Mouse (Mus musculus) neural tube, embryonic 11.5 days (tissue): Measurements from ENCODE around the gene Wars2. TPM values are rescaled to one million over a fixed set of nuclear protein-coding genes. Genes with fewer than 3 reads are reported as not detected.
A peak's percentile ranks its signal among the peaks of the same experiment; 100 is the strongest.

Experiments used
- ATAC-seq: fragments of 200-750 bp; cut with Nextera tagmentation; 2 replicates; pipeline ENCODE4 v1.8.0; 2017; ENCODE audit warnings: moderate number of reproducible peaks, mild to moderate bottlenecking, moderate TSS enrichment, moderate library complexity; ENCODE audit not compliant: insufficient read depth, low FRiP score, low TSS enrichment
- DNase-seq: peaks from one replicate; pipeline ENCODE4 v3.0.0-alpha.2; 2015; ENCODE audit warnings: low spot score
- H3K27ac ChIP-seq: fragments of 300-500 bp; sonication (generic); 2 replicates; pipeline ENCODE4 v1.5.1; 2014; ENCODE audit warnings: low read depth, mild to moderate bottlenecking, low read length
- H3K27me3 ChIP-seq: fragments of 300-500 bp; sonication (generic); 2 replicates; pipeline ENCODE4 v1.6.1; 2014; ENCODE audit warnings: mild to moderate bottlenecking, low read length, mixed read lengths; ENCODE audit not compliant: control insufficient read depth, insufficient read depth
- H3K36me3 ChIP-seq: fragments of 300-500 bp; sonication (generic); 2 replicates; pipeline ENCODE4 v1.6.1; 2014; ENCODE audit warnings: mild to moderate bottlenecking, low read length, moderate library complexity, mixed read lengths; ENCODE audit not compliant: control insufficient read depth, insufficient read depth
- H3K4me1 ChIP-seq: fragments of 300-500 bp; sonication (generic); 2 replicates; pipeline ENCODE4 v1.6.1; 2014; ENCODE audit warnings: low read length, mixed read lengths; ENCODE audit not compliant: control insufficient read depth, insufficient read depth
- H3K4me2 ChIP-seq: fragments of 300-500 bp; sonication (generic); 2 replicates; pipeline ENCODE4 v1.6.1; 2014; ENCODE audit warnings: low read depth, mild to moderate bottlenecking, moderate library complexity
- H3K4me3 ChIP-seq: fragments of 300-500 bp; sonication (generic); 2 replicates; pipeline ENCODE4 v1.5.1; 2014; ENCODE audit warnings: low read depth, low read length
- H3K9ac ChIP-seq: fragments of 300-500 bp; sonication (generic); 2 replicates; pipeline ENCODE4 v1.6.1; 2014; ENCODE audit warnings: mild to moderate bottlenecking, low read length
- H3K9me3 ChIP-seq: fragments of 300-500 bp; sonication (generic); 2 replicates; pipeline ENCODE4 v1.6.1; 2016; ENCODE audit warnings: low read length; ENCODE audit not compliant: control insufficient read depth
- WGBS: fragments of 180-500 bp; shearing (Covaris S2); extraction: QIAGEN DNeasy Blood & Tissue Kit; methylation state at CpG from one replicate; pipeline ENCODE4 v1.1.7; 2014; 5-methylcytosine and 5-hydroxymethylcytosine counted together
- polyA plus RNA-seq: library from polyadenylated mRNA; unstranded; fragments of >200 nt; fragmentation: Nextera tagmentation; extraction: Ambion mirVana; gene quantifications from 2 replicates; pipeline ENCODE4 v1.2.1, GENCODE M21; 2014

The Wars2 gene
- polyA plus RNA-seq, 1 experiment from 2014 or later = 5.3 TPM

DNA sequence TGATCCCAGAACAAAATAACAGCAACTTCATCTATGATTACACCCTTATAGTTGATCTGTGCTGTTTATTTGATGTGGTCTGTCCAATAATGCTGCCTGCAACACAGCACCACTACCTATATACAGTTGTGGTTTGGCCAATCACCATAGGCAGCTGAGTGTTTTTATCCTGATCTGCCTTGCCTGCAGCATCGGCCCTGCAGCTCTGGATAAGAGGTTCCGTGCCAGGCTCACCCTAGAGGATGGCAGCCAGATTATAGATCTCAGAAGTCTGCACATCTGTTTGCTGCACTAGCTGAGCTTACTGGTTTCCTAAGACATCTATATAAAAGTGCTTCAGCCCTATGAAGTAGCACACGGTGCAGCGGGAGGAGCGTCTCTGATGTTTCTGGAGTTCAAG, 32.3 kb downstream of the Wars2 start:
- H3K9ac ChIP-seq = no peak overlapping the region; the same call in 1 of the 2 replicates
- H3K9me3 ChIP-seq = no peaks in the 10 kb centered on the region
- H3K27ac ChIP-seq = no peak overlapping the region
- DNase-seq (no peak), ATAC-seq (no peak)
- WGBS = 83% methylated on average over 5 of the region's 5 CpGs
- H3K36me3 ChIP-seq = no peaks in the 10 kb centered on the region
- no peak overlapping the region for H3K4me2 ChIP-seq
- H3K27me3 ChIP-seq = no peaks in the 10 kb centered on the region
- H3K4me1 ChIP-seq = no peaks in the 10 kb centered on the region
- H3K4me3 ChIP-seq = no peak overlapping the region

DNA sequence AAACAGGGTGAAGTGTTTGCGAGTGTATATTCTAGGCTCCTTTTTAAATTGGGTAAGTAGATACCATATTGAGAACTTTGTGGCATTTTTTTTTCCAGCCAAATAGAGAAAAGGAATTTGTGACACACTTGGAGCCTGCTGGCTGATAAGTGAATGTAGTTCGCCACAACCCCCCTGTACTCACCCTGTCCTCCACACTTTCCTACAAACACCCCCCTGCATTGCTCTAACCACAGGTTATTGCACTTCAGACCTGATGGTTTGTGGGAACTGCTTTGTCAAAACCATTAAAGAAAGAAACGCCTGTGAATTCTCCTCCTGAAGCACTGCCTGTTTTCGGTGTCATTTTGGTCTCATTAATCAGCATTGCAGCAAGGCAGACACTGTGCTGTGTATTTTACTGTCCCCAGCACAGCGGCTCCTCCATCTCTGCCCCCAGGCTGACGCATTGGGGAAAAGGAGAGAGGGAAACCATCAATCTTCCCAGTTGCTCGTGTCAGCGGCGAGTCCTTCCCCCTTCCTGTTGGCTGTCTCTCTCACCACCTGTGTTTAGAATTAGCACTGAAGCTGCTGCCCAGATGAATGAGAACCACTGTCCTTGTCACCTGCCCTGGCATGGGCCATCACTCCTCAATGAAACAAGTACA, 33.9 kb downstream of the Wars2 start:
- no peak overlapping the region for H3K9ac ChIP-seq
- DNase-seq = peak; percentile 52
- ATAC-seq = 0 out of 2 replicates have a peak, but pooled peaks have one; percentile 45

GRCm38 (mm10) chr3:99183355-99184016, 42.6 kb downstream of the Wars2 start:
- 74% methylated on average over 17 of the region's 17 CpGs for WGBS
- Histone ChIP-seq H3K9me3 (no peaks in the 10 kb centered on the region), H3K4me1 (no peaks in the 10 kb centered on the region), H3K4me3 (no peak overlapping the region), H3K4me2 (no peak overlapping the region), H3K36me3 (no peaks in the 10 kb centered on the region), H3K27me3 (no peaks in the 10 kb centered on the region), H3K27ac (no peak overlapping the region), H3K9ac (no peak overlapping the region)
- no peak for ATAC-seq
- DNase-seq = no peak

More for the DNA sequence above, 33.9 kb downstream of the Wars2 start:
- Histone ChIP-seq H3K4me2 (no peak overlapping the region), H3K36me3 (no peaks in the 10 kb centered on the region), H3K9me3 (no peaks in the 10 kb centered on the region), H3K27ac (no peak overlapping the region), H3K27me3 (no peaks in the 10 kb centered on the region), H3K4me3 (no peak overlapping the region), H3K4me1 (no peaks in the 10 kb centered on the region)
- WGBS = 28% methylated on average over 9 of the region's 9 CpGs

DNA sequence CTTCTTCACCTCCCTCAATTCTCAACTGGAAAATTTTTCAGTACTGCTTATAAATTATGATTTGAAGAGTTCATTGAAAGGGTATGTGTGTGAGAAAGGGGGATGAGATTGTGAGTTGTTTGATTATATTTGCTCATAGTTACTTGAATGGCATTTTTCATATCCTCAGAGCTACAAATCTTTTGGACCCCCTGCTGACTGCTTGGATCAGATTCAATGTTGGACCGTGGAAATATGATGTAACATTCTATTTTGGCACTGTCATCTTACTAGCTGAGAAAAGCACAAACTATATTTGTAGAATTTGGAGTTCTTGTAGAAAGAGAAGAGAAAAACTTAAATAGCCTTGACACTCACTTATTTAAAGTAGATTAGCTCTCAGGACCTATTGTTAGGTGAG, 43.5 kb downstream of the Wars2 start:
- ATAC-seq (no peak), DNase-seq (no peak)
- no peaks in the 10 kb centered on the region for H3K36me3 ChIP-seq
- no peak overlapping the region for H3K4me2 ChIP-seq
- 72% methylated on average over 1 of the region's 1 CpGs for WGBS
- no peak overlapping the region for H3K4me3 ChIP-seq
- no peaks in the 10 kb centered on the region for H3K27me3 ChIP-seq
- no peaks in the 10 kb centered on the region for H3K9me3 ChIP-seq
- no peaks in the 10 kb centered on the region for H3K4me1 ChIP-seq
- H3K27ac ChIP-seq = no peak overlapping the region
- no peak overlapping the region for H3K9ac ChIP-seq

DNA sequence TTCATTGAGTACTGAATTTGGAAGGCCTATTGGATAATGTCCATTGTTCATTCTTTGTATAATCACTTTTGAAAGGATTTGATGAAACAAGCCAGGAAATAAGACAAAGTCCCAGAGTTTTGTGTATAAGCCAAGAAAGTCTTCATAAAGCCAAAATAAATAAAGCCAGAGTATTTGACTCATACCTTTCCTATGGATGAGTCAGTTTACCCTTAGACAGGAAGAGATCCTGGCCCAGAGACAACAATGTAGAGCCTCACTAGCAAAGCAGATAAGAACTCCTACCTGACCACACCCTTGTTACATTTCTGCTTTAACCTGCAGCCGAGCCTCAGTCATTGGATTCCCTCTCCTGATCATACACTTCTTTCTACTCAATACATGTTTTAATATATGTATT, 47.2 kb downstream of the Wars2 start:
- no peak overlapping the region for H3K9ac ChIP-seq
- H3K4me3 ChIP-seq = no peak overlapping the region
- no peaks in the 10 kb centered on the region for H3K27me3 ChIP-seq
- no peak for DNase-seq
- H3K36me3 ChIP-seq = no peaks in the 10 kb centered on the region
- H3K4me2 ChIP-seq = no peak overlapping the region
- no peak for ATAC-seq
- no peaks in the 10 kb centered on the region for H3K9me3 ChIP-seq
- H3K4me1 ChIP-seq = no peaks in the 10 kb centered on the region
- 90% methylated on average over 1 of the region's 1 CpGs for WGBS
- H3K27ac ChIP-seq = no peak overlapping the region

- Histone ChIP-seq H3K9ac (no peak overlapping the region), H3K4me1 (no peaks in the 10 kb centered on the region), H3K36me3 (no peaks in the 10 kb centered on the region), H3K27me3 (no peaks in the 10 kb centered on the region), H3K4me2 (no peak overlapping the region), H3K27ac (no peak overlapping the region), H3K4me3 (no peak overlapping the region), H3K9me3 (no peaks in the 10 kb centered on the region)
- WGBS = 90% methylated on average over 4 of the region's 4 CpGs
- ATAC-seq (no peak), DNase-seq (no peak)
Measured at GRCm38 (mm10) chr3:99193576-99193975, 52.7 kb downstream of the Wars2 start.

DNA sequence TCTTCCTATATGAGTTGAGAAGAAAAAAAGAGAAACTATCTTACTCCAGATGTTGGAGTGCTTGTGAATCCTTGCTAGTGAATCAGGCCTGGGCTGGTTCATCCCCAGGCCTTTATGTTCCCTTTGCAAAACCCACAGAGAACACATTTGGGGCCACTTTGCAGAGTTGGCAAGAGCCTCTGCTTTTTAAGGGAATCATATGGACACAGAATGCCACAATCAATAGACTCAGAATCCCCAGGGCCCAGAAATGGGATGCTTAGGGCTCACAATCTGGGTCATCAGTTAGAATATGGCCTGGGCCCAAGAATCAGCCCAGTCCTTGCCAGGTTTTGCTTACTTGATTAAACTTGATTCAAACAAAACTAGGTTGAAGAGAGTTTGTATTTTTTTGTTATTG, 62.5 kb downstream of the Wars2 start:
- Histone ChIP-seq H3K27ac (no peak overlapping the region), H3K4me1 (no peaks in the 10 kb centered on the region), H3K4me3 (no peak overlapping the region), H3K36me3 (no peaks in the 10 kb centered on the region), H3K9ac (no peak overlapping the region), H3K27me3 (no peaks in the 10 kb centered on the region), H3K9me3 (no peaks in the 10 kb centered on the region), H3K4me2 (no peak overlapping the region)
- ATAC-seq (no peak), DNase-seq (no peak)

GRCm38 (mm10) chr3:99208416-99208815, 67.5 kb downstream of the Wars2 start:
- no peak for ATAC-seq
- WGBS = 65% methylated on average over 1 of the region's 1 CpGs
- Histone ChIP-seq H3K27ac (no peak overlapping the region), H3K4me3 (no peak overlapping the region), H3K9ac (no peak overlapping the region), H3K4me1 (no peaks in the 10 kb centered on the region), H3K9me3 (no peaks in the 10 kb centered on the region), H3K27me3 (no peaks in the 10 kb centered on the region), H3K36me3 (no peaks in the 10 kb centered on the region), H3K4me2 (no peak overlapping the region)
- DNase-seq = no peak

GRCm38 (mm10) chr3:99211105-99211698, 70.3 kb downstream of the Wars2 start:
- H3K4me2 ChIP-seq = no peak overlapping the region
- no peak overlapping the region for H3K27ac ChIP-seq
- H3K9me3 ChIP-seq = no peaks in the 10 kb centered on the region
- ATAC-seq = no peak
- no peaks in the 10 kb centered on the region for H3K36me3 ChIP-seq
- no peak for DNase-seq
- H3K4me3 ChIP-seq = no peak overlapping the region
- H3K9ac ChIP-seq = no peak overlapping the region
- no peaks in the 10 kb centered on the region for H3K4me1 ChIP-seq
- 42% methylated on average over 14 of the region's 14 CpGs for WGBS
- H3K27me3 ChIP-seq = no peaks in the 10 kb centered on the region
